Mouse (Mus musculus) cerebellum, adult 11 months (tissue): ENCODE results near the gene Tcf25.
"Not testable (repeated sequence)": the region's sequence is repeated elsewhere in the genome, so short reads cannot be mapped to it uniquely, and the experiment has no call there.

Experiments used
- DNase-seq: peaks from one replicate; pipeline ENCODE4 v3.0.0; 2022

Tcf25 gene

DNA sequence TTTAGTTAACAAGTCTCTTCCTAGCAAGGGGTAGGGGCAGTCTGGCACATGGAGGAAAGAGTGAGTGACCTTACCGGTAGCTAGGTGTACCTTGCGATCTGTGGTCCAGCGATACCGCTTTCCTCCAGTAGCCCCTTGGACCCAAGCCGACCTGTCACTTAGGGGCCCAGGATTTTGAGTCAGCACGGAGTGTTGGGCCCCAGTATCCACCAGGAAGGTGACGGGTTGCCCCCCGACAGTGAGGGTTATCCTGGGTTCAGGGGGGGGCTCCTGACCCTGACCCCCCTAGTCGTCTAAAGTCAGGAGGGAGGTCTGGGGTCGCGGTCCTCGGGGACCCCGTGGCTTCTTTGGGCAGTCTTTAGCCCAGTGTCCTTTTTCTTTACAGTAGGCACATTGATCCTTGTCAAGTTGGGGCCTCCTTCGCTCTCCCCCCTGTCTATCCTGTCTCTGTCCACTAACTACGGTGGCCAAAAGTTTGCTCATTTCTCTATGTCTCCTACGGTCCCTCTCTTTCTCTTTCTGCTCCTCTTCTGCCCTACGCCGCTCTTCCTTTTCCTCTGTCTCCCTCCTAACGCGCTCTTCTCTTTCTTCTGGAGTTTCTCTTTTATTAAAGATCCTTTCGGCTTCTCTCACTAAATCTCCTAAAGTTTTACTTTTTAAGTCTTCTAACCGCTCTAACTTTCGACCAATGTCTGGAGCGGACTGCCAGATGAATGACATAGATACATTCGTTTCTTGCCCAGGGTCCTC is 58.2 kb downstream of the Tcf25 start:
- no peak for DNase-seq

DNA sequence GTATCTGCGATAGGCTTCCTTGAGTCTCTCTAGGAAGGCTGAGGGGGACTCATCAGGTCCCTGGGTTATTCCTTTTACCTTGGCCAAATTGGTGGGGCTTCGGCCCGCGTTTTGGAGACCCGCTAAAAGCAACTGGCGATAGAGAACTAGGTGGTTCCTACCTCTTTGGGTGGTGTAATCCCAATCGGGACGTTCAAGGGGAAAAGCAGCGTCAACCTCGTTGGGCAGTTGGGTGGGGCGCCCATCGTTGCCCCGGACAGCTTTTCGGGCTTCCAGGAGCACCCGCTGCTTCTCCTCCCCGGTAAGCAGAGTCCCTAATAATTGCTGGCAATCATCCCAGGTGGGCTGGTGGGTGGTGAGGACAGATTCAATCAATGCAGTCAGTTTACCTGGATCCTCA is 58.8 kb downstream of the Tcf25 start:
- no peak for DNase-seq

DNA sequence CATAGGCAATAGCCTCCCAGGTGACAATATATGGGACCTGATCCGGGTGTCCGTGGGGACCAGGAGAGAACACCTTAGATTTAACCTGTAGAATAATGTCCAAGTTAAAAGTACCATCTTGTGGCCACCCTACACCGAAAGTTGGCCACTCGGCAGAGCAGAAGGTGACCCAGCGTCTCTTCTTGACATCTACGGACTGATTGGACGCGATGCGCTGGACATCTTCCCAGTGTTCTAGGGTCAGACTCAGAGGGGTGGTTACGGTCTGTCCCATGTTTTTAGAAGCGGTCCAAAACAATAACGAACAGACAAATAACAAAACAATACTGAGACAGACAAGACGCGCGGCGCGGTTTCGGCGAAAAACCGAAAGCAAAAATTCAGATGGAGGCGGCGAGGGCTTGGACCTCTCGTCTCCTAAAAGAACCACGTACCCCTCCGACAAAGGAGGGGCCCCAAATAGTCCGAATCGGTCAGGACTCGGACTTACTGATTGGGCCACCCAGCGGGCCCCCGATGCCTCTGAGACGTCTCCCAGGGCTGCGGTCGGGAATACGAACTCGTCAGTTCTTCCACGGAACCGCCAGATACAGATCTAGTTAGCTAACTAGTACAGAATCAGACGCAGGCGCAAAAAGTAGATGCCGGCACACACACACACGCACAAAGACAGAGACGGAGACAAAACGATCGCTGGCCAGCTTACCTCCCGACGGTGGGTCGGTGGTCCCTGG is 59.9 kb downstream of the Tcf25 start:
- DNase-seq: not testable (repeated sequence)

DNA sequence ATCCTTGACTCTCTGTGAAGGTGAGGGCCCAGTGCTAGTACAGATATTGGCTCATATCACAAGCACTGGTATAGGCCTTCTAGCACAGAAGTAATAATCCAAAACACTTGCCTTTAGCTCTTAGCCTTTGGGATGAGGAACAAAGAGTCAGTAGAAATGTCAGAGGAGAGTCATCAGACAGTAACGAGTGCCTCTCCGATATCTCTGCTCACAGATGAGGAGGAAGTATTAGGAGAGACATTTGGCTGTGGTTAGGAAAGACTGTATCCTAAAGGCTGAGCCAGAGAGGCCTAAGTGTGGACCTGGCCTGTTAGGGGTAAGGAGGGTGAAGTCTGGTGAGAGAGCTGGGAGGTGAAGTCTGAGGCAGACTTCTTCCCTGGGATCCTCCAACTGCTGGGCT is 68.2 kb downstream of the Tcf25 start:
- no peak for DNase-seq

DNA sequence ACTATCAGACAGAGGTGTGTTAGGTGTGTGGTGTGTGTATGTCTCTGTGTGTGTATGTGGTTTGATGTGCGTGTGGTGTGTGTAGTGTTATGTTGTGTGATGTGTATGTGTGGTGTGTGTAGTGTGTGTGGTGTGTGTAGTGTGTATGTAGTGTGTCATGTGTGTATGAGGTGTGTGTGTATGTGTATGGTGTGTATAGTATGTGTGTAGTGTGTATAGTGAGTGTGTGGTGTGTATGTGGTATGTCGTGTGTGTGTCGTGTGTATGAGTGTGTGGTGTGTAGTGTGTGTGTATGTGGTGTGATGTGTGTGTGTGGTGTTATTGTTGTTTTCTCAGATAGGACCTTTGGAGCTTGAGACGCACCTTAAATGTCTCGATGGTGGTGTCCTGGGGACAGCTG is 68.8 kb downstream of the Tcf25 start:
- no peak for DNase-seq

DNA sequence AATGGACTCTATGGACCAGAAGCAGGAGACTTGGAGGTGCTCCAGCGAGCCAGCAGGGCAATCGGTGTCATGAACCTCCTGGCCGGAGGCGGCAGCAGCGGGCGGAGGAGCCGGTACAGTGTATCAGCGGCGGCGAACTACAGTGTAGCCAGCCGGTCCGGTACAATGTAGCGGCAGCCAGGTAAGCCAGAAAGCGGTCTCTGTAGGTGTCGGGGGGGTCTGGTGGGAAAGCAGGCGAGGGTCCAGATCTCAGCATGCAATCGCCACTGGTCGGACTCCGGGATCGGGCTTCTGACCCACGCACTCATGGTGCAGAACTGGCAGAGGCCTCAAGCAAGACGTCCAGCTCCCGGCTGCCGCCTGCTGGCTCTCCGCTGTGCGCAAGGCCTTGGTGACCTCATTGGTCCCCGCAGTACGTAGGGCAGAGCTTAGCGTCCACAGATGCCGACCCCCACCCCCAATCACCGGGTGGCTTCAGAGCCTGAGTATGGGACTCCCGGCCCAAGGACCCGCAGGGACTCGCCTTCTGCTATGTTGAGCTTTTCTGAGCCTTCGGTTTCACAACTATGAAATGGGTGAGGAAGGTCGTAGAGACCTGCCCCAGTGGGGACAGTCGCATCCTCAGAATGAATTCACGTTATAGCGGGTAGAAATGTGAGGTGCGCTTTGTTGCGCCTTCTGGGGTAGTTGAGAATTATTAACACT is 69.5 kb downstream of the Tcf25 start:
- peak; percentile 96 for DNase-seq

DNA sequence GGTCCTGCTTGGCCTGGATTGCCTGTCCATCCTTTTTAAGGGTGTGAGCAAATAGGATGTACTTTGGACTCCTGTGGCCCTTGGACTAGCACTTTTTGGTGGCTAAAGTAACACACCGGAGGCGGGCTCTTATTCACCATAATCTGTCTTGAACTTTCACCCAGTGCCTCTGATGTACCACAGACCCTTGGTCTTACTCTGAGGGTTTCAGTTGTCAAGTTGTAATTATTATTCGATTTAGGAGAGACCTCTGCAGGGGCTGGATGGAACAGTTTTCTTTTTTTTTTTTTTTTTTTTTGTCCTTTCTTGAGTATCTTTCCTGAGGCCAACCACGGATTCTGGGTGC is 70.0 kb downstream of the Tcf25 start:
- DNase-seq: no peak

DNA sequence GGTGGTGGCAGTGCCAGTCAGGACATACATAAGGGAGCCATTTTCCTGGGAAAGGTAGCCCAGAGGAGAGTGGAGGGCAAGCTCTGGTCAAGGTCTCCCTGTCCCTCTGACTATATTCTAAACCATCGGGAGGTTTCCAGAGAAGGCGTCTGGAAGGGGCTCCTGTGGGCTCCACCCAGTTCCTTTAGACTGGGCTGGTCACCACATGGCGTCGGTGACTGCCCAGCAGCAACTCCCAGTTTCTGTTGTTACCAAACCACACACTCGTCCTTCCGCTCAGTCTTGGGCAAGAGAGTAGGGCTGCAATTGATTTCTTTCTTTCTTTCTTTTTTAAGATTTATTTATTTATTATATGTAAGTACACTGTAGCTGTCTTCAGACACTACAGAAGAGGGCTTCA is 70.6 kb downstream of the Tcf25 start:
- DNase-seq: no peak

DNA sequence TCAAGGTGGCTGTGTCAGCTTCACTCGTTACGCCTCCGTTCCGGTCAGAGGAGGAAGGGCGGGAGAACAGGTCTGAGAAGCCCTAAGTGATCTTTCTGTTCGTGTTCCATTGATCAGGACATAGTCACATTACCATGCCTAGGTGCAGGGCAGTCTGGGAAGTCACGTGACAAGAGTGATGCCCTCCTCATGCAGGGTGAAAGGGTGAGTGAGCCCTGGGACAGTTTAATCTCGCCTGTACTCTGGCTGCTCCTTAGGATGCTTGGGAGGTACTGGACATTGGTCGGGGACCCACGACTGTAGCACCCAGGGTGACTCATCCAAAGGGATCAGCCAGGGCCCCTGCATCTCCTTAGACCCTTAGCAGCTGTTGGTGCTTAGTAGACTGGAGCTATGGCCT is 72.4 kb downstream of the Tcf25 start:
- no peak for DNase-seq

DNA sequence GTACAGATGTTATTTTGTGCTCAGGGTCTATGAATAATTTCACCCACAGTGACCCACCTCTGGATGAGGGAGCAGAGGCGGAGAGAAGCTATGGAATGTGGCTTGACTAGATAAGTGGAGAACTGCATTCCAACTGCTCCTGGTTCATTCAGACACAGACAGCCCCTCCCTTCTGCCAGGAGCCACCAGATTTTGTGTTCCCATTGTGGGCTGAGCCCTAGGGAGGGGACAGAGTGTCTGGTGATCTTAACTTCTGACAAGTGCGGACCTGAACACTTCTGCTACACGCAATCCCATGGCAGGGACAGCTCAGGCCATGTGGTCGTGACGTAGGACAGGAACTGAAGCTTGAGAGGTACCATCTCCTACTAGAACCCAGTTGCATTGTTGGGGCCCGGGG is 73.2 kb downstream of the Tcf25 start:
- no peak for DNase-seq

DNA sequence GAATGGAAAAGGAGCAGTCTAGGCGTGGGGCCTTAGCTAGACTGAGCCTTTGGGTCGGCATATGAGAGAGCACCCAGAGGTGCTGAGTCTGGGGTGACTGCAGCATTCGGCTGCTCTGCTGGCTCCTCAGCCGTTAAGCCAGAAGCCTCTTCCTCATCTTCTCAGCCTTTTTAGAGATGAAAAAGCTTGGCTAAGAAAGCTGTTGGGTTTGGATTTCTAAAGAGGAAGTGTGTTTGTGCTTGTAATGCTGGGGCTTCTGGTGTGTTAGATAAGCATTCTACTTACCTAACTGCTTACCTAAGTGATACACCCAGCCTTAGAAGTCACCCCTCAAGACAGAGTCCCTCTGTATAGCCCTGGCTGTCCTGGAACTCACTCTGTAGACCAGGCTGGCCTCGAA is 77.2 kb downstream of the Tcf25 start:
- DNase-seq: no peak

DNA sequence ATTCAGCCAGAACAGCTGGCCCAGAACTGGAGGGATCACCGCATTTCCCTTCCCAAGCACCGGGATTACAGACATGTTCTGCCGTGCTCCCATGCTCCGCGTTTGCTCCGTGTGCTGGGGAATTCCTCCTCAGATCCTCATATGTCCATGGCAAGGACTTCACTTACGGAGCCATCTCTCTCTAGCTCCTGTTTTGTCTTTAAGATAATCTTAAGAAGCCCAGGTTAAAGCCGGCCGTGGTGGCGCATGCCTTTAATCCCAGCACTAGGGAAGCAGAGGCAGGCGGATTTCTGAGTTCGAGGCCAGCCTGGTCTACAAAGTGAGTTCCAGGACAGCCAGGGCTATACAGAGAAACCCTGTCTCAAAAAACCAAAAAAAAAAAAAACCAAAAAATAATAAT is 78.2 kb downstream of the Tcf25 start:
- not testable (repeated sequence) for DNase-seq

DNA sequence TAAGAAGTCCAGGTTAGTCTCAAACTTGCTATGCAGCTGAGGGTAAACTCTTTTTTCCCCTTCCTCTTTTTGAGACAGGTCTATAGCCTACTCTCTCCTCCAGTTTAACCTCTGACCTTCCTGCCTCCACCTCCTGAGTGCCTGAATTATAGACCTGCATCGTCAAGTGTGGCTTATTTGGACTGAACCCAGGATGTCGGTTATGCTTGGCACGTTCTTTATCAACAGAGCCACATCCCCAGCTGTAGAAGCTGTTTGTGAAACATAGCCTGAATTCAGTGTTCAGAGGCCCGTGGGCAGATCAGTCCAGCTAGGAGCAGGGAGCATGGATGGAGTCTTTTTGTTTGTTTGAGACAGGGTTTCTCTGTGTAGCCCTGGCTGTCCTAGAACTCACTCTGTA is 78.6 kb downstream of the Tcf25 start:
- no peak for DNase-seq

DNA sequence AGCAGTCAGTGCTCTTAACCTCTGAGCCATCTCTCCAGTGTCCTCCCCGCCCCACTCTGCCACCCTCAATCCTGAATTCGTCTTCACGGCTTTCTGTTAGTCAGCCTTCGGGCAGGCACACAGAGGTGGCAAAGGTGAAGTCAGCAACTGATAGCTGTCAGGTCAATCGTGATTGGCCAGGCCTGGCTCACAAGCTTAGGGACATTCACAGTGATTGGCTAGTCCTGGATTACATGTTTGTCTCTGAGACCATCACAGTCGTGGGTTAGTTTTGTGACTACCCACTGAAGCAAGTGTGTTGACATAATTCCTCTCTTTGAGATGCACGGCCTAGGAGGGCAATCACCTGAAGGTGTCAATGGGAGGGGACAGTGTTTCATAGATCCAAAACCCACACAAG is 79.7 kb downstream of the Tcf25 start:
- no peak for DNase-seq
